Mouse (Mus musculus): ENCODE results near the gene Zglp1. TPM values are rescaled to one million over a fixed set of nuclear protein-coding genes. Genes with fewer than 3 reads are reported as not detected.
A peak's percentile ranks its signal among the peaks of the same experiment; 100 is the strongest.

Gene Zglp1
- polyA plus RNA-seq, 1 experiment from 2014 or later: not detected

DNA sequence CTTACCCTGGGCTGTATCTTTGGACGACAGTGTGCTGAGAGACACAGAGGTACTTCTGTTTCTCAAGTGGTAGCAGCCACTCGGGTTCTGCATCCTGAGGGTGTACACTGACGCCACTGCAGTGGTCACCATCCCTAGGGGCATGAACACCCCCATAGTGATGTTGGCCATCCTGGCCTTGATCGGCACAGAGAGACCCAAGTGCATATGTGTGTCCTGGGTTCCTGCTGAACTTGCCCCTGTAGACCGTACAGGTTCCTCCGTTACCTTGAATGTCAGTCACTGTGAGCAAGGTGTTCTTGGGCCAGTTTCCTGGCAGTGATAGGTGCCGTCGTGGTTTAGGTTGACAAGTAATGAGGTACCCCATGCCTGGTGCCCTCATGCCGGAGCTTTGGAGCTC is 26.5 kb upstream of the Zglp1 start:
- Histone ChIP-seq H3K4me1 (peaks cover 13% of the 10 kb centered on the region), H3K9me3 (no peaks in the 10 kb centered on the region), H3K27me3 (no peaks in the 10 kb centered on the region), H3K36me3 (peaks cover 17% of the 10 kb centered on the region), H3K27ac (no peak overlapping the region), H3K4me2 (no peak overlapping the region), H3K9ac (no peak overlapping the region), H3K4me3 (no peak overlapping the region)
- no peak for ATAC-seq (ENCODE audit: insufficient number of reproducible peaks, low FRiP score, low TSS enrichment, low read depth)
- WGBS: 94% methylated on average over 9 of the region's 9 CpGs

DNA sequence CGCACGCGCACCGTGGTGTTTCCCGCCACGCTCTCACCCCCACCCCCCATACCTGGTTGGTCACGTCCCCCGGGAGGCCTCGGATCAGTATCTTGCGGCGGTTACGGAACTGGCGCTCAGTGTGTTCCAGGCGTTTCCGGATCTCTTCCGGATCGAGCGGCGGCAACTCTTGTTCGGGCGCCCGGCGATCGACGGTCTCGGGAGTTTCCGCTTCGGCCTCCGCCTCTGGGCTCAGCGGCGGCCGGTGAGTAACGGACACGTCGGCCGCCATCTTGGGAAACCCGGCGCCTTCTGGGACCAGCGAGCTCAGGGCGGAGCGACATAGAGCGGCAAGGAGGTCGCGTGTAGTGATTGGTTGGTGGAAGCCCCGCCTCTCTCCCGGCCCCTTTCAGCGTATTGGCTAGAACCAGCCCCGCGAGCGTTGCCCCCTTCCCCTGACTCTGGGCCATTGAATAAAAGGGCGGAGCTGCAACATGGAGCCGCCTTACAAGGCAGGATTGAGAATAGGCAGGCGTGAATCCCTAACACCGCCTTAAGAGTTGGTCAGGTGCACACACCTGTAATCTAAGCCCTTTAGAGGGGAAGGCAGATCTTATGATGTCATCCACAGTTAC is 24.9 kb upstream of the Zglp1 start, which contains the start of the genes Gm38431 and Raver1:
TSS of gene Gm38431 (minus strand) at position 291 of the 614 bp plus-strand sequence.
TSS of gene Raver1 (minus strand) at position 302 of the 614 bp plus-strand sequence.
- no peaks in the 10 kb centered on the region for H3K27me3 ChIP-seq
- peak within 1 kb of the TSS; percentile 71 for H3K4me2 ChIP-seq
- H3K9ac ChIP-seq: peak within 1 kb of the TSS; percentile 90
- peak within 1 kb of the TSS; percentile 95 for H3K27ac ChIP-seq
- under 1% methylated on average over 54 of the region's 54 CpGs for WGBS
- H3K36me3 ChIP-seq: peaks cover 33% of the 10 kb centered on the region
- peak; percentile 100 for ATAC-seq (ENCODE audit: insufficient number of reproducible peaks, low FRiP score, low TSS enrichment, low read depth)
- peak within 1 kb of the TSS; percentile 67 for H3K4me3 ChIP-seq
- peaks cover 13% of the 10 kb centered on the region for H3K4me1 ChIP-seq
- no peaks in the 10 kb centered on the region for H3K9me3 ChIP-seq

DNA sequence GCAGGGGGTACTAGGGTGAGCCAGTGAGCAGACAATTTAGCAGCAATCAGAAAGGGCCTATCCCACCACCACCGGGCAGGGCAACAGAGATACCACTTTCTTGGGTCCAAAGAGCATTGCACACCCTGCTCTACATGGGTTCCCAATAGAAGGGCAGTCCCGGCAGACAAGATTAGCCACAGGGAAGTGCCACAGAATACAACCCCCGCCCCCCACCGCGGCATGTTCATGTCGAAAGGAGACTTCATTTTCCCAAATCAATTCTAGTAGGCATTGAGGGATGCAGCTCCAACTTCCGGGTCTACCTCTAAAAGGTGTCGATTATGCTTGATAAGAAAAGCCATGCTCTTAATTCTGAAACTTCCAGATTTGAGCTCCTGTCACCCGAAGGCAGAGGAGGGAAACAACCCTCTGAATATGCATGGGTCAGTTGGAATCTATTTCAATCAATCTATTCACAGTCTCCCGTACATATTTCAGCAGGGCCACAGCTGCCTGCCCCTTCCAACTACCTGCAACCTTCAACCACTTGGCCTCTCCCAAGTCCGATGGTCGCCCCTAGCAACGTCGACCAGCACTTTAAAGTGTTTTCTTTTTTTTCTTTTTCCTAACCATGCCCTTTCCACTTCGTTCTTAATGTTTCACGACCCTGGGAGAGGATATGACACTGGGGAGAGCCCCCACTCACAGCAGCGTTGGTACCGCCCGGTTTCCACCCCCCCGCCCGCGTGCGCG is 24.2 kb upstream of the Zglp1 start:
- 5% methylated on average over 24 of the region's 24 CpGs for WGBS
- ATAC-seq (ENCODE audit: insufficient number of reproducible peaks, low FRiP score, low TSS enrichment, low read depth): no peak

DNA sequence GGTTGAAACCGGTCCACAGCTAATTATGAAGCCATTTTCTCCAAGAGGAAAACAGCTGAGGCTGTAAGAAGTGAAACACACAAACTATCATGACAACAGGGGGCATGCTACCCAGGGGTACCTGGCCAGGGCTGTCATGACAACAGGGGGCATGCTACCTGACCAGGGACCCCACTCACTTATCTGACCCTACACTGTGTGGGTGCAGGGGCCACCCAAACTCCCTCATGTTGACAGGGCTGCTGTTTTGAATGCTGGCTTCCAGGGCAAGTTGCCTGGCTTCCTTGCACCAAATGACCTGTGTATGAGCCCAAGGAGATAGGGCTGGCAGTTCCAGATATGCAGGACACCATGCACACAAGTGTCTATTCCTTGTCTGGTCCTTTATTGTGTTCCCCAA is 23.6 kb upstream of the Zglp1 start:
- WGBS: 86% methylated on average over 1 of the region's 1 CpGs
- no peak for ATAC-seq (ENCODE audit: insufficient number of reproducible peaks, low FRiP score, low TSS enrichment, low read depth)
- Histone ChIP-seq H3K4me1 (peaks cover 13% of the 10 kb centered on the region), H3K27ac (no peak overlapping the region), H3K4me3 (peak overlapping the region; percentile 67), H3K36me3 (peaks cover 46% of the 10 kb centered on the region), H3K27me3 (no peaks in the 10 kb centered on the region), H3K9me3 (no peaks in the 10 kb centered on the region), H3K4me2 (peak overlapping the region; percentile 71), H3K9ac (peak overlapping the region; percentile 90)

More for the DNA sequence above, 24.2 kb upstream of the Zglp1 start:
- Histone ChIP-seq H3K4me2 (peak overlapping the region; percentile 71), H3K4me3 (peak overlapping the region; percentile 67), H3K9ac (peak overlapping the region; percentile 90), H3K36me3 (peaks cover 40% of the 10 kb centered on the region), H3K27me3 (no peaks in the 10 kb centered on the region), H3K4me1 (peaks cover 13% of the 10 kb centered on the region), H3K27ac (peak overlapping the region; percentile 95), H3K9me3 (no peaks in the 10 kb centered on the region)

DNA sequence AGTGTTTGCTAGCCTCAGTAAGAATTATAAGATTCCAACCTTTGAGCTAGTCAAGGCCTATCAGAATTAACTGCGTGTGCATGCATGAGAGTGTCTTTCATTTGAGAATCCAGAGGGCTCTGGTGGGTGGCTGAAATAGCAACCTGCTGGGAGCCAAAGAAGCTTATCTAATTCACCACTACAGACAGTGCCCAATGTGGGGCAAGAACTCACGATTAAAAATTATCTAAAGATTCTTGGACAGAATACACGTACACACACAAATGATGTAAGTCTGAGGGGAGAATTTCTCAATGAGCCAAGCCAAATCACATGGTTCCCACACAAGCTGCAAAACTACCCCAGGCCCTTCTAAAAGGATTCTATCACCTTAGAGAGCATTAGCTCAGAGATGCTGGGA is 16.4 kb upstream of the Zglp1 start:
- Histone ChIP-seq H3K4me3 (no peak overlapping the region), H3K27me3 (no peaks in the 10 kb centered on the region), H3K9me3 (no peaks in the 10 kb centered on the region), H3K4me1 (no peaks in the 10 kb centered on the region), H3K9ac (no peak overlapping the region), H3K27ac (no peak overlapping the region), H3K4me2 (no peak overlapping the region), H3K36me3 (peaks cover 96% of the 10 kb centered on the region)
- ATAC-seq (ENCODE audit: insufficient number of reproducible peaks, low FRiP score, low TSS enrichment, low read depth): no peak
- WGBS: 90% methylated on average over 3 of the region's 3 CpGs

DNA sequence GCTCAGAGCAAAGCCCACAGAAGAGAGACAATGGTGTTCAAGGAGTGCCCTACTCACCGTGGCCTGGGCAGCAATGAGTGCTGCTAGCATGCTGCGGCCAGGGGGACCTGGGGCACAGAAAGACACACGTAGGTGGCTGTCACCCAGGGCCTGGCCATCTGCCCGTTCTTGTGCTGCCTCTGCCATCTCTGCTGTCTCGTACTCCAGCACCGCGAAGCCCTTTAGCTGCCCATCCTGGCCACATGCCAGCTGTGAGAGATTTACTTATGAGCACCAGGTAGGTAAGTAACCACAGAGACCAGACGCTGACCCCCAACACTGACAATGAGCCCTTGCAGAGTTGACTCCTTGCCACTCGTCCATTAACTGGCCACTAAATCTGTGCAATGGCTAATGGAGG is 14.2 kb upstream of the Zglp1 start:
- Histone ChIP-seq H3K27ac (no peak overlapping the region), H3K36me3 (peaks cover 96% of the 10 kb centered on the region), H3K4me1 (no peaks in the 10 kb centered on the region), H3K27me3 (no peaks in the 10 kb centered on the region), H3K4me3 (no peak overlapping the region), H3K9me3 (no peaks in the 10 kb centered on the region), H3K4me2 (no peak overlapping the region), H3K9ac (no peak overlapping the region)
- no peak for ATAC-seq (ENCODE audit: insufficient number of reproducible peaks, low FRiP score, low TSS enrichment, low read depth)
- 91% methylated on average over 9 of the region's 9 CpGs for WGBS

GRCm38 (mm10) chr9:21075625-21076024 is 8.7 kb upstream of the Zglp1 start:
- Histone ChIP-seq H3K9ac (no peak overlapping the region), H3K9me3 (no peaks in the 10 kb centered on the region), H3K27ac (no peak overlapping the region), H3K4me3 (no peak overlapping the region), H3K4me2 (no peak overlapping the region), H3K4me1 (peaks cover 16% of the 10 kb centered on the region), H3K27me3 (no peaks in the 10 kb centered on the region), H3K36me3 (peaks cover 61% of the 10 kb centered on the region)
- no peak for ATAC-seq (ENCODE audit: insufficient number of reproducible peaks, low FRiP score, low TSS enrichment, low read depth)
- 92% methylated on average over 3 of the region's 3 CpGs for WGBS

GRCm38 (mm10) chr9:21074173-21074572 is 7.3 kb upstream of the Zglp1 start:
- no peak for ATAC-seq (ENCODE audit: insufficient number of reproducible peaks, low FRiP score, low TSS enrichment, low read depth)
- no peaks in the 10 kb centered on the region for H3K27me3 ChIP-seq
- peak overlapping the region; percentile 87; the same call in 1 of the 2 replicates for H3K4me2 ChIP-seq
- no peaks in the 10 kb centered on the region for H3K9me3 ChIP-seq
- H3K27ac ChIP-seq: peak overlapping the region; percentile 74; the same call in 1 of the 2 replicates
- WGBS: 74% methylated on average over 1 of the region's 1 CpGs
- H3K4me1 ChIP-seq: peaks cover 16% of the 10 kb centered on the region
- no peak overlapping the region for H3K4me3 ChIP-seq
- no peak overlapping the region for H3K9ac ChIP-seq
- peaks cover 48% of the 10 kb centered on the region for H3K36me3 ChIP-seq

- H3K36me3 ChIP-seq: peaks cover 43% of the 10 kb centered on the region
- peak within 1 kb of the TSS; percentile 83 for H3K9ac ChIP-seq
- peak within 1 kb of the TSS; percentile 87 for H3K4me2 ChIP-seq
- peaks cover 16% of the 10 kb centered on the region for H3K4me1 ChIP-seq
- ATAC-seq (ENCODE audit: insufficient number of reproducible peaks, low FRiP score, low TSS enrichment, low read depth): peak; percentile 81
- 2% methylated on average over 58 of the region's 58 CpGs for WGBS
- H3K4me3 ChIP-seq: peak within 1 kb of the TSS; percentile 89
- H3K27ac ChIP-seq: peak within 1 kb of the TSS; percentile 74
- H3K9me3 ChIP-seq: no peaks in the 10 kb centered on the region
- no peaks in the 10 kb centered on the region for H3K27me3 ChIP-seq
Measured at GRCm38 (mm10) chr9:21073044-21073840, 6.3 kb upstream of the Zglp1 start, which contains the start of the genes Gm49373 and Fdx1l. Gene Gm49373, minus strand, starts transcription at chr9:21073096. Gene Fdx1l, minus strand, starts transcription at chr9:21073614.

GRCm38 (mm10) chr9:21072641-21073040 is 5.7 kb upstream of the Zglp1 start:
- no peak for ATAC-seq (ENCODE audit: insufficient number of reproducible peaks, low FRiP score, low TSS enrichment, low read depth)
- H3K9me3 ChIP-seq: no peaks in the 10 kb centered on the region
- H3K4me2 ChIP-seq: peak overlapping the region; percentile 87
- 0 out of 2 replicates have a peak overlapping the region, but pooled peaks have one; percentile 74 for H3K27ac ChIP-seq
- 11% methylated on average over 4 of the region's 4 CpGs for WGBS
- H3K9ac ChIP-seq: peak overlapping the region; percentile 83
- peaks cover 16% of the 10 kb centered on the region for H3K4me1 ChIP-seq
- peak overlapping the region; percentile 89 for H3K4me3 ChIP-seq
- peaks cover 43% of the 10 kb centered on the region for H3K36me3 ChIP-seq
- no peaks in the 10 kb centered on the region for H3K27me3 ChIP-seq

DNA sequence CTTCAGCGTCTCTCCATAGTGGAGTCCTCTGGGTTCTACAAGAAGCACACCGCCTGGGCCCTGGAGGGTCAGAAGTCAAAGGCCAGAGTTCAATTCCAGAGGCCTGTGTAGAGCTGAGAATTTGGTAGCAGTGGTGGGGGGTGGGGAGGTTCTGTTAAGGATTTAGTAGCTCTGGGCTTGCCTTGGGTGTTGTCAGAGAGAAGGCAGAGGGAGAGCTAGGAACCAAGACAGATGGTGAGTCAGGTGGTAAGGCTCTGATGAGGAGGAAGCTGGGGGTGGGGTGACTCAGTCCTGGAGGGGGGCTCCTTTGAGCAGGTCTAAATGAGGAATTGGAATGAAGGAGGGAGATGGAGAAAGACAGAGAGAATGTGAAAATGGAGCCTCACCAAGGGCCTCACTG is 4.0 kb downstream of the Zglp1 start:
- WGBS: 87% methylated on average over 2 of the region's 2 CpGs
- Histone ChIP-seq H3K27me3 (no peaks in the 10 kb centered on the region), H3K9me3 (no peaks in the 10 kb centered on the region), H3K4me1 (no peaks in the 10 kb centered on the region), H3K4me2 (no peak overlapping the region), H3K36me3 (peaks cover 44% of the 10 kb centered on the region), H3K27ac (no peak overlapping the region), H3K9ac (no peak overlapping the region), H3K4me3 (no peak overlapping the region)
- ATAC-seq (ENCODE audit: insufficient number of reproducible peaks, low FRiP score, low TSS enrichment, low read depth): no peak

Measured in limb, embryonic 15.5 days (tissue).